Mouse (Mus musculus) liver, embryonic 14.5 days (tissue): ENCODE measurements around the gene Vars. TPM values are rescaled to one million over a fixed set of nuclear protein-coding genes. Genes with fewer than 3 reads are reported as not detected.

Source experiments
- ATAC-seq: fragments of 200-750 bp; cut with Nextera tagmentation; 2 replicates; pipeline ENCODE4 v1.8.0; 2017; ENCODE audit warnings: moderate number of reproducible peaks, mild to moderate bottlenecking, moderate library complexity; ENCODE audit not compliant: insufficient read depth
- DNase-seq, 3 experiments: peaks; one replicate each; pipeline ENCODE4 v3.0.0-alpha.2; 2012 to 2013; ENCODE audit warnings: low read depth in 3 of 3, low spot score in 3 of 3
- H3K27ac ChIP-seq: fragments of 300-500 bp; sonication (generic); 2 replicates; pipeline ENCODE4 v1.5.1; 2014; ENCODE audit warnings: moderate library complexity, mild to moderate bottlenecking, control low read depth, inconsistent platforms
- H3K27me3 ChIP-seq: fragments of 300-500 bp; sonication (generic); 2 replicates; pipeline ENCODE4 v1.6.1; 2014; ENCODE audit warnings: mild to moderate bottlenecking, low read length, moderate library complexity; ENCODE audit not compliant: control insufficient read depth, insufficient read depth
- H3K36me3 ChIP-seq: fragments of 300-500 bp; sonication (generic); replicated peaks from 2 replicates; pipeline ENCODE4 v1.6.1; 2014; ENCODE audit warnings: low read depth; ENCODE audit not compliant: control insufficient read depth, insufficient read depth
- H3K4me1 ChIP-seq, 2 experiments: fragments of 200-500 bp in 1 of 2; fragments of 300-500 bp in 1 of 2; sonication (generic) in 1 of 2; replicated peaks; 2 replicates each; pipeline ENCODE4 v1.6.1; 2012 to 2014; ENCODE audit warnings: antibody characterized with exemption in 1 of 2, inconsistent platforms in 1 of 2, low read length in 1 of 2; ENCODE audit not compliant: control insufficient read depth in 2 of 2, insufficient read depth in 2 of 2
- H3K4me2 ChIP-seq: fragments of 300-500 bp; sonication (generic); 2 replicates; pipeline ENCODE4 v1.6.1; 2014; ENCODE audit warnings: low read depth, mild to moderate bottlenecking, control low read depth, moderate library complexity
- H3K4me3 ChIP-seq, 2 experiments: fragments of 200-500 bp in 1 of 2; fragments of 300-500 bp in 1 of 2; sonication (generic) in 1 of 2; 2 replicates each; pipeline ENCODE4 v1.5.1; 2012 to 2014; ENCODE audit warnings: low read depth in 2 of 2, low read length in 2 of 2, mild to moderate bottlenecking in 2 of 2, control low read depth in 1 of 2, inconsistent platforms in 1 of 2, moderate library complexity in 1 of 2; ENCODE audit not compliant: insufficient read depth in 1 of 2
- H3K9ac ChIP-seq: fragments of 300-500 bp; sonication (generic); replicated peaks from 2 replicates; pipeline ENCODE4 v1.6.1; 2014; ENCODE audit warnings: mild to moderate bottlenecking, control low read depth, moderate library complexity
- H3K9me3 ChIP-seq: fragments of 300-500 bp; sonication (generic); 2 replicates; pipeline ENCODE4 v1.6.1; 2016; ENCODE audit warnings: low read length, mixed read lengths; ENCODE audit not compliant: control insufficient read depth
- CTCF ChIP-seq: IDR thresholded peaks from 2 replicates; pipeline ENCODE4 v1.5.1; 2016; ENCODE audit warnings: antibody characterized with exemption, low read depth, control low read depth
- EP300 ChIP-seq: IDR thresholded peaks from 2 replicates; pipeline ENCODE4 v1.6.1; 2016; ENCODE audit warnings: antibody characterized with exemption, low read depth
- WGBS: fragments of 180-500 bp; shearing (Covaris S2); extraction: QIAGEN DNeasy Blood & Tissue Kit; methylation state at CpG from one replicate; pipeline ENCODE4 v1.1.7; 2014; ENCODE audit not compliant: insufficient replicate concordance; 5-methylcytosine and 5-hydroxymethylcytosine counted together
- polyA plus RNA-seq, 2 experiments: library from polyadenylated mRNA; depleted of rRNA in 1 of 2; stranded (reverse) in 1 of 2; unstranded in 1 of 2; fragments of >200 nt; fragmentation: Nextera tagmentation in 1 of 2; extraction: Ambion mirVana in 1 of 2; gene quantifications; 2 replicates each; pipeline versions ENCODE4 v1.2.1 to v1.2.3; 2012 to 2014

Gene Vars
- polyA plus RNA-seq, 2 experiments: 61.7 to 67.6 TPM

DNA sequence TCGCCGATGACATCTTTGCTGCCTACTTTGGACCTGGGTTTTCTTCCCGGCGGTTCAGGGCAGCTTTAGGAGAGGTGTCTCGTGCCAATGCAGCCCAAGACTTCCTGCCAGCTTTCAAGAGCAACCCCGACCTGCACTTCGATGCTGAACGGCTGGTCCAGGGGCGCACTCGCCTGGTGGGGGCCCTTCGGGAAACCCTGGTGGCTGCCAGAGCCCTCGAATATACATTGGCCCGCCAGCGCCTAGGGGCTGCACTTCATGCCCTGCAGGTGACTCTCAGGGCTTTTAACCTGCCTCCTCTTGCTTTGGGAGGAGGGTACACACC is 16.9 kb downstream of the Vars start:
- DNase-seq: no peak
- Histone ChIP-seq H3K27me3 (no peaks in the 10 kb centered on the region), H3K4me1 (peaks cover 15% of the 10 kb centered on the region in 2 experiments), H3K4me2 (no peak overlapping the region), H3K9me3 (no peaks in the 10 kb centered on the region), H3K36me3 (peaks cover 35% of the 10 kb centered on the region), H3K27ac (no peak overlapping the region), H3K4me3 (no peak overlapping the region), H3K9ac (no peak overlapping the region)
- 60% methylated on average over 14 of the region's 14 CpGs for WGBS
- no peak for ATAC-seq
- TF ChIP-seq CTCF (no peak), EP300 (no peak)

DNA sequence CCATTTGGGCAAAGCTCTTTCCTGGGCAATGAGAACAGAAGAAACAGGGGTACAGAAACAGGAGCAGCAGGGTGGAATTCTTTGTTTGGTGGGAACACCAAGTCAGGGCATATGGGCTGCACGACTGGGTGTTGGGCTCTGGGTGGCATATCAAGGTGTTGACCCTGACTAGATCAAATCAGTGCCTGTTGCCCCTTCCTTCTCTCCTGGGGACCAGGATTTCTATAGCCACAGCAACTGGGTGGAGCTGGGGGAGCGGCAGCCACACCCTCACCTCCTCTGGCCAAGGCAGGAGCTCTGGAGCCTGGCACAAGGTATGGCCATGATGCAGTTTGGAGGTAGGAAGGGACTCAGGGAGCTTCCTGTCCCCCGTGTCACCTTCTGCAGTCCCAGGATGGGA is 17.4 kb downstream of the Vars start:
- WGBS: 53% methylated on average over 3 of the region's 3 CpGs
- no peak overlapping the region for H3K9ac ChIP-seq
- DNase-seq (no peak), ATAC-seq (no peak)
- H3K36me3 ChIP-seq: peaks cover 30% of the 10 kb centered on the region
- TF ChIP-seq EP300 (no peak), CTCF (no peak)
- H3K4me1 ChIP-seq: peaks cover 17 to 20% of the 10 kb centered on the region in 2 experiments
- H3K4me2 ChIP-seq: no peak overlapping the region
- no peak overlapping the region for H3K4me3 ChIP-seq
- no peaks in the 10 kb centered on the region for H3K27me3 ChIP-seq
- no peaks in the 10 kb centered on the region for H3K9me3 ChIP-seq
- H3K27ac ChIP-seq: no peak overlapping the region

DNA sequence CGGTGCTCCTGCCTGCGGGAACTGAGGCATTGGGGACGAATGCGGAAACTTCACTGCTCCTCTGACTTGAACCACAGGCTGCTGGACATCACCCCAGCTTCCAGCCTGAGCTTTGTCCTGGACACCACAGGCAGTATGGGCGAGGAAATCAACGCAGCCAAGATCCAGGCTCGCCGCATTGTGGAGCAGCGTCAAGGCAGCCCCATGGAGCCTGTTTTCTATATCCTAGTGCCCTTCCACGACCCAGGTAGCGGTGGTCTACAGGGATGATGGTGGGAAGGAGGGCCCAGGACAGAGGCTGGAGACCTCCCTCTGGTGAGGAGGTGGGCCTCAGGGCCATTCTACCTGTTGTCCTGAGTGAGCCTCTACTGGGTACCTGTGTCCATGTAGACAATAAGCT is 19.1 kb downstream of the Vars start:
- peaks cover 17 to 29% of the 10 kb centered on the region in 2 experiments for H3K4me1 ChIP-seq
- H3K4me2 ChIP-seq: no peak overlapping the region
- ATAC-seq (no peak), DNase-seq (no peak)
- no peak overlapping the region for H3K4me3 ChIP-seq
- no peak for TF ChIP-seq EP300
- TF ChIP-seq CTCF: no peak
- H3K36me3 ChIP-seq: peaks cover 13% of the 10 kb centered on the region
- H3K9me3 ChIP-seq: no peaks in the 10 kb centered on the region
- no peak overlapping the region for H3K27ac ChIP-seq
- H3K27me3 ChIP-seq: no peaks in the 10 kb centered on the region
- H3K9ac ChIP-seq: no peak overlapping the region
- WGBS: 74% methylated on average over 11 of the region's 11 CpGs

DNA sequence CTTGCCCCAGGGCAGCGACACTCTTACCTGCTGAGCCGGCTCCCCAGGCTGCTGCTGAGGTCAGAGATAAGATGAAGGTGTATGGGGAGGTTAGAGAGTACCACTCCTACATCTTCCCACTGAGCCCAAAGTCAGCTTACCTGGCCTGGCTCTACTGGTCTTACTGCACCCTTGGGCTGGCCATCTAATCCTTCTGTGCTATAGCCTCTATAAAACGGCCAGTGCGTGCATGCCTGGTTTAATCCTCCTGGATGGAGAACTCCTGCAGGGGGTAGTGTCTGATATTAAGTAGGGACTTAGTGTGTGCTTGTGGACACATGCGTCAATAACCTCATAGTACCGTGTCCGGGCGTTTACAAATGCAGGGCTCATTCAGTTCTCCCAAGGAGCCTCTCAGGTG is 19.8 kb downstream of the Vars start:
- TF ChIP-seq EP300 (no peak), CTCF (no peak)
- no peaks in the 10 kb centered on the region for H3K9me3 ChIP-seq
- peaks cover 6% of the 10 kb centered on the region for H3K36me3 ChIP-seq
- no peak overlapping the region for H3K27ac ChIP-seq
- H3K4me2 ChIP-seq: no peak overlapping the region
- DNase-seq (no peak), ATAC-seq (no peak)
- 82% methylated on average over 8 of the region's 8 CpGs for WGBS
- no peak overlapping the region for H3K9ac ChIP-seq
- peaks cover 17 to 30% of the 10 kb centered on the region in 2 experiments for H3K4me1 ChIP-seq
- no peak overlapping the region for H3K4me3 ChIP-seq
- H3K27me3 ChIP-seq: no peaks in the 10 kb centered on the region

DNA sequence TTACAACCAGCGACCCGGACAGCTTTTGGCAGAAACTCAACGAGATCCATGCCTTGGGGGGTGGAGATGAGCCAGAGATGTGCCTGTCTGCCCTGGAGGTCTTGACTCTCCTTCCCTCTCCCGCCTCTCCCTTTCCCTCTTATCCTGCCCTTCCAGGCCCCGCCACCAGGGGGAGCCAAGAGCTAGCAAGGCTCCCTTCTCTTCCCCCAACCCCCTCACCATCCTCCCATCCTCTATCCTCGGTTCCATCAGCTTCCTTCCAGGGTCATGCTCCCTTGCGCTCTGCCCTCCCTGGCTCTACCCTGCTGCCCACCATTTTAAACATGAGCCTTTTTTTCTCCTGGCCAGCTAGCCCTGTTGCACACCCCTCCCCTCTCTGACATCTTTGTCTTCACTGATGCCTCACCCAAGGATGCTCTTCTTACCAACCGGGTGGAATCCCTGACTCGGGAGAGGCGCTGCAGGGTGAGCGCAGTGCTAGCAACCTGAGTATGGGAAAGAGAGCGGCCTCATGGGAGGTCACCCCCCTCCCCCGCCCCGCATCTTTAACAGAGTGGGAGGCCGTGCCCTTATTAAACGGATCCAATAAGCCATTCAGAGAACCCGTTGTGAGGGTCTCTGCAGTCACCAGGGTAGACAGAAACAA is 20.5 kb downstream of the Vars start:
- ATAC-seq (peak; percentile 21; the same call in 1 of the 2 replicates), DNase-seq (peak; percentile 54 to 71 (median 60))
- Histone ChIP-seq H3K4me2 (peak overlapping the region; percentile 55), H3K4me3 (peak overlapping the region in 1 of 2 experiments; percentile 16; a peak in 2 of 4 replicates), H3K27ac (peak overlapping the region; percentile 23), H3K9ac (no peak overlapping the region), H3K36me3 (no peaks in the 10 kb centered on the region; the same call in 1 of the 2 replicates), H3K27me3 (no peaks in the 10 kb centered on the region), H3K9me3 (no peaks in the 10 kb centered on the region), H3K4me1 (peaks cover 17 to 30% of the 10 kb centered on the region in 2 experiments)
- TF ChIP-seq EP300 (no peak), CTCF (peak; percentile 100)
- 5% methylated on average over 17 of the region's 17 CpGs for WGBS
